Mouse (Mus musculus) testis, adult 2 months (tissue): ENCODE data around the gene Zfp605.

Source experiments
- CTCF ChIP-seq: fragments of 200-500 bp; IDR thresholded peaks from 2 replicates; pipeline ENCODE4 v1.5.1; 2012; ENCODE audit warnings: low read depth, mild to moderate bottlenecking, inconsistent platforms, low read length, moderate library complexity; ENCODE audit not compliant: control insufficient read depth, insufficient read depth, insufficient replicate concordance
- POLR2A ChIP-seq: fragments of 200-500 bp; IDR thresholded peaks from 2 replicates; pipeline ENCODE4 v1.6.1; 2012; ENCODE audit warnings: low read depth, mild to moderate bottlenecking, inconsistent platforms, low read length, moderate library complexity; ENCODE audit not compliant: control insufficient read depth

- TF ChIP-seq POLR2A, result no peak
- no peak for TF ChIP-seq CTCF
These were observed 5.1 kb upstream of the Zfp605 start for GRCm38 (mm10) chr5:110104616-110105380.
